Mouse (Mus musculus): ENCODE measurements around the gene Ankrd1. TPM values are rescaled to one million over a fixed set of nuclear protein-coding genes. Genes with fewer than 3 reads are reported as not detected.

Gene Ankrd1
- polyA plus RNA-seq, 2 experiments, result 3.3 to 5.2 TPM

- Histone ChIP-seq H3K4me2 (replicated peaks; ENCODE audit: low read depth, low read length, severe bottlenecking) (no peak overlapping the region), H3K9ac (ENCODE audit: low read depth, low read length, severe bottlenecking) (no peak overlapping the region), H3K27me3 (ENCODE audit: control insufficient read depth, insufficient read depth, low read length) (no peaks in the 10 kb centered on the region), H3K27ac (replicated peaks; ENCODE audit: low read depth, low read length) (no peak overlapping the region), H3K9me3 (ENCODE audit: control insufficient read depth, low read length) (peaks cover 2% of the 10 kb centered on the region; the same call in 1 of the 2 replicates), H3K4me1 (ENCODE audit: control insufficient read depth, insufficient read depth, low read length) (0 out of 2 replicates have a peak, but pooled peaks cover 5% of the 10 kb centered on the region), H3K36me3 (ENCODE audit: control insufficient read depth, insufficient read depth, low read length) (no peaks in the 10 kb centered on the region), H3K4me3 (replicated peaks; ENCODE audit: low read length) (no peak overlapping the region)
- WGBS, result 91% methylated on average over 3 of the region's 3 CpGs
- DNase-seq (ENCODE audit: low spot score) (no peak), ATAC-seq (ENCODE audit: low FRiP score, low read depth) (no peak)
- TF ChIP-seq POLR2A (IDR thresholded peaks at IDR 0.05; ENCODE audit: borderline replicate concordance, extremely low read depth, insufficient read depth, insufficient read length), result no peak
Observed at GRCm38 (mm10) chr19:36128440-36128839, 8.5 kb upstream of the Ankrd1 start.

- peaks cover 2% of the 10 kb centered on the region; the same call in 1 of the 2 replicates for H3K9me3 ChIP-seq (ENCODE audit: control insufficient read depth, low read length)
- 0 out of 2 replicates have a peak, but pooled peaks cover 3% of the 10 kb centered on the region for H3K4me1 ChIP-seq (ENCODE audit: control insufficient read depth, insufficient read depth, low read length)
- no peak overlapping the region for H3K4me2 ChIP-seq (replicated peaks; ENCODE audit: low read depth, low read length, severe bottlenecking)
- TF ChIP-seq POLR2A (IDR thresholded peaks at IDR 0.05; ENCODE audit: borderline replicate concordance, extremely low read depth, insufficient read depth, insufficient read length), result no peak
- ATAC-seq (ENCODE audit: low FRiP score, low read depth) (no peak), DNase-seq (ENCODE audit: low spot score) (no peak)
- 25% methylated on average over 1 of the region's 1 CpGs for WGBS
- no peaks in the 10 kb centered on the region for H3K27me3 ChIP-seq (ENCODE audit: control insufficient read depth, insufficient read depth, low read length)
- H3K4me3 ChIP-seq (replicated peaks; ENCODE audit: low read length), result no peak overlapping the region
- no peak overlapping the region for H3K27ac ChIP-seq (replicated peaks; ENCODE audit: low read depth, low read length)
- H3K9ac ChIP-seq (ENCODE audit: low read depth, low read length, severe bottlenecking), result no peak overlapping the region
- H3K36me3 ChIP-seq (ENCODE audit: control insufficient read depth, insufficient read depth, low read length), result no peaks in the 10 kb centered on the region
Observed at GRCm38 (mm10) chr19:36124203-36124602, 4.3 kb upstream of the Ankrd1 start.

GRCm38 (mm10) chr19:36119219-36119618 is 680 bp downstream of the Ankrd1 start:
- no peak overlapping the region for H3K4me2 ChIP-seq (replicated peaks; ENCODE audit: low read depth, low read length, severe bottlenecking)
- DNase-seq (ENCODE audit: low spot score) (no peak), ATAC-seq (ENCODE audit: low FRiP score, low read depth) (no peak)
- no peak overlapping the region for H3K27ac ChIP-seq (replicated peaks; ENCODE audit: low read depth, low read length)
- no peak for TF ChIP-seq POLR2A (IDR thresholded peaks at IDR 0.05; ENCODE audit: borderline replicate concordance, extremely low read depth, insufficient read depth, insufficient read length)
- peaks cover 2% of the 10 kb centered on the region; the same call in 1 of the 2 replicates for H3K9me3 ChIP-seq (ENCODE audit: control insufficient read depth, low read length)
- H3K4me3 ChIP-seq (replicated peaks; ENCODE audit: low read length), result no peak overlapping the region
- WGBS, result 89% methylated on average over 8 of the region's 8 CpGs
- no peaks in the 10 kb centered on the region for H3K27me3 ChIP-seq (ENCODE audit: control insufficient read depth, insufficient read depth, low read length)
- no peak overlapping the region for H3K9ac ChIP-seq (ENCODE audit: low read depth, low read length, severe bottlenecking)
- H3K36me3 ChIP-seq (ENCODE audit: control insufficient read depth, insufficient read depth, low read length), result no peaks in the 10 kb centered on the region
- H3K4me1 ChIP-seq (ENCODE audit: control insufficient read depth, insufficient read depth, low read length), result no peaks in the 10 kb centered on the region

GRCm38 (mm10) chr19:36116185-36116584 is 3.7 kb downstream of the Ankrd1 start:
- no peaks in the 10 kb centered on the region for H3K4me1 ChIP-seq (ENCODE audit: control insufficient read depth, insufficient read depth, low read length)
- no peak for TF ChIP-seq POLR2A (IDR thresholded peaks at IDR 0.05; ENCODE audit: borderline replicate concordance, extremely low read depth, insufficient read depth, insufficient read length)
- H3K27ac ChIP-seq (replicated peaks; ENCODE audit: low read depth, low read length), result no peak overlapping the region
- DNase-seq (ENCODE audit: low spot score) (no peak), ATAC-seq (ENCODE audit: low FRiP score, low read depth) (no peak)
- no peaks in the 10 kb centered on the region for H3K9me3 ChIP-seq (ENCODE audit: control insufficient read depth, low read length)
- WGBS, result 81% methylated on average over 4 of the region's 4 CpGs
- H3K27me3 ChIP-seq (ENCODE audit: control insufficient read depth, insufficient read depth, low read length), result no peaks in the 10 kb centered on the region
- H3K4me2 ChIP-seq (replicated peaks; ENCODE audit: low read depth, low read length, severe bottlenecking), result no peak overlapping the region
- H3K4me3 ChIP-seq (replicated peaks; ENCODE audit: low read length), result no peak overlapping the region
- no peaks in the 10 kb centered on the region for H3K36me3 ChIP-seq (ENCODE audit: control insufficient read depth, insufficient read depth, low read length)
- no peak overlapping the region for H3K9ac ChIP-seq (ENCODE audit: low read depth, low read length, severe bottlenecking)

- Histone ChIP-seq H3K4me2 (replicated peaks; ENCODE audit: low read depth, low read length, severe bottlenecking) (no peak overlapping the region), H3K27me3 (ENCODE audit: control insufficient read depth, insufficient read depth, low read length) (no peaks in the 10 kb centered on the region), H3K4me3 (replicated peaks; ENCODE audit: low read length) (no peak overlapping the region), H3K27ac (replicated peaks; ENCODE audit: low read depth, low read length) (no peak overlapping the region), H3K4me1 (ENCODE audit: control insufficient read depth, insufficient read depth, low read length) (0 out of 2 replicates have a peak, but pooled peaks cover 2% of the 10 kb centered on the region), H3K9ac (ENCODE audit: low read depth, low read length, severe bottlenecking) (no peak overlapping the region), H3K9me3 (ENCODE audit: control insufficient read depth, low read length) (no peaks in the 10 kb centered on the region), H3K36me3 (ENCODE audit: control insufficient read depth, insufficient read depth, low read length) (no peaks in the 10 kb centered on the region)
- TF ChIP-seq POLR2A (IDR thresholded peaks at IDR 0.05; ENCODE audit: borderline replicate concordance, extremely low read depth, insufficient read depth, insufficient read length), result no peak
- 57% methylated on average over 17 of the region's 17 CpGs for WGBS
- no peak for DNase-seq (ENCODE audit: low spot score)
- no peak for ATAC-seq (ENCODE audit: low FRiP score, low read depth)
Observed at GRCm38 (mm10) chr19:36112007-36112406, 7.9 kb downstream of the Ankrd1 start.
